Mouse (Mus musculus) forebrain, embryonic 11.5 days (tissue): Measurements from ENCODE around the gene Thsd4. TPM values are rescaled to one million over a fixed set of nuclear protein-coding genes. Genes with fewer than 3 reads are reported as not detected.

ENCODE experiments used
- ATAC-seq: fragments of 200-750 bp; cut with Nextera tagmentation; replicated peaks from 2 replicates; pipeline ENCODE4 v1.8.0; 2017; ENCODE audit warnings: moderate TSS enrichment; ENCODE audit not compliant: low FRiP score
- DNase-seq: peaks from one replicate; pipeline ENCODE4 v3.0.0-alpha.2; 2017; ENCODE audit warnings: low spot score
- H3K27ac ChIP-seq: fragments of 300-500 bp; sonication (generic); 2 replicates; pipeline ENCODE4 v1.5.1; 2014; ENCODE audit warnings: low read depth, low read length
- H3K27me3 ChIP-seq: fragments of 300-500 bp; sonication (generic); 2 replicates; pipeline ENCODE4 v1.6.1; 2014; ENCODE audit warnings: mild to moderate bottlenecking, low read length, mixed read lengths; ENCODE audit not compliant: control insufficient read depth, insufficient read depth
- H3K36me3 ChIP-seq: fragments of 300-500 bp; sonication (generic); 2 replicates; pipeline ENCODE4 v1.6.1; 2014; ENCODE audit warnings: mild to moderate bottlenecking, low read length, moderate library complexity, mixed read lengths; ENCODE audit not compliant: control insufficient read depth, insufficient read depth
- H3K4me1 ChIP-seq: fragments of 300-500 bp; sonication (generic); replicated peaks from 2 replicates; pipeline ENCODE4 v1.6.1; 2014; ENCODE audit warnings: low read length, mixed read lengths; ENCODE audit not compliant: control insufficient read depth, insufficient read depth
- H3K4me2 ChIP-seq: fragments of 300-500 bp; sonication (generic); 2 replicates; pipeline ENCODE4 v1.6.1; 2014; ENCODE audit warnings: low read depth, mild to moderate bottlenecking, low read length, moderate library complexity, mixed read lengths; ENCODE audit not compliant: severe bottlenecking
- H3K4me3 ChIP-seq: fragments of 300-500 bp; sonication (generic); 2 replicates; pipeline ENCODE4 v1.5.1; 2014; ENCODE audit warnings: low read depth, low read length
- H3K9ac ChIP-seq: fragments of 300-500 bp; sonication (generic); 2 replicates; pipeline ENCODE4 v1.6.1; 2014; ENCODE audit warnings: low read length
- H3K9me3 ChIP-seq: fragments of 300-500 bp; sonication (generic); 2 replicates; pipeline ENCODE4 v1.6.1; 2016; ENCODE audit warnings: low read length, mixed read lengths; ENCODE audit not compliant: control insufficient read depth
- WGBS: fragments of 180-500 bp; shearing (Covaris S2); extraction: QIAGEN DNeasy Blood & Tissue Kit; methylation state at CpG from one replicate; pipeline ENCODE4 v1.1.7; 2014; 5-methylcytosine and 5-hydroxymethylcytosine counted together
- polyA plus RNA-seq: library from polyadenylated mRNA; unstranded; fragments of >200 nt; fragmentation: Nextera tagmentation; extraction: Ambion mirVana; gene quantifications from 2 replicates; pipeline ENCODE4 v1.2.1, GENCODE M21; 2014

Gene Thsd4
- polyA plus RNA-seq, result 4.2 and 4.6 TPM in 2 replicates

DNA sequence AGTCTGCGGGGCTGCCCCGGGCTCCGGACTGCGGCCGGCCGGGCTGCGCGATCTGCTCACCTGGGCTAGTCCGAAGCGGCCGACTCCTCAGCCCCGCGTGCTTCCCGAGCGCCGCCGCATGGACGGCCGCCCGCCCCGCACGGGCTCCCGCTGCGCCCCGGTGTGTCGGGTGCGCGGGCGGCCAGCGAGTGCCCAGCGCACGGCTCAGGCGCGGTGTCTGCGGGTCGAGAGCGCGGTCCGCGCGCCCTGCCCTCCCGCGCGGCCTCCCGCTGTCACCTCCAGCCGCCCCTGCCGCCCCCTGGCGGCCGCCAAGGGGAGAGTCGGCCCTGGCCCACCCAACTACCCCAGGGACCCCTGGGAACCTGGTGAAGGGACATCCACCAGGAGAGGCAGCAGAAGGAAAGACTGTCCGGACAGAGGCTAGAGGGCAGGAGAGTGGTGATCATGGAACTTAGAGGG is at the start of gene Thsd4:
Gene Thsd4, minus strand, starts transcription at position 241 of the 459 bp plus-strand sequence.
- Histone ChIP-seq H3K27ac (no peak within 1 kb of the TSS), H3K4me1 (peaks cover 8% of the 10 kb centered on the region; the same call in 1 of the 2 replicates), H3K27me3 (peaks cover 11% of the 10 kb centered on the region), H3K4me2 (peak within 1 kb of the TSS; percentile 82), H3K9me3 (no peaks in the 10 kb centered on the region), H3K9ac (peak within 1 kb of the TSS; percentile 63), H3K4me3 (peak within 1 kb of the TSS; percentile 57), H3K36me3 (no peaks in the 10 kb centered on the region)
- peak; percentile 39 for ATAC-seq
- under 1% methylated on average over 51 of the region's 51 CpGs for WGBS
- DNase-seq, result peak; percentile 85

DNA sequence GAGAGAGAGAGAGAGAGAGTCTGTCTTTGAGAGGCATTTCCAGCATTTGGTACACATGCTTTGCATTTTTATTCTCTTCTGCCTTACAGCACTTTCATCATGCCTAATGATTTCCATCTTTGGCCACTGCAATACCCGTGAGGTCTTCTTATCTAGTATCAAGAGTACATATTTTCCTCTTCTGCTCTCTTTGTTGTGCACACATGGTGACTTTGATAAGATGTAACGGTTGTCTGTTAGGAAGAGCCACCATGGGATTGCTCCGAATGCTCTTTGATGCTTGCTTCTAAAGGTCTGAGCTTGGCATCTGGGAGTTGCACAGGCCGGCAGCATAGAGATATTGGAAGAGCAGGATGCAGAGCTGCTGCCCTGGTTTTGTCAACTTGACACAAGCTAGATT is 49.2 kb upstream of the Thsd4 start:
- no peaks in the 10 kb centered on the region for H3K27me3 ChIP-seq
- DNase-seq (no peak), ATAC-seq (no peak)
- no peaks in the 10 kb centered on the region for H3K4me1 ChIP-seq
- peaks cover 2% of the 10 kb centered on the region; the same call in 1 of the 2 replicates for H3K9me3 ChIP-seq
- H3K4me3 ChIP-seq, result no peak overlapping the region
- H3K27ac ChIP-seq, result no peak overlapping the region
- H3K36me3 ChIP-seq, result no peaks in the 10 kb centered on the region
- 88% methylated on average over 4 of the region's 4 CpGs for WGBS
- H3K4me2 ChIP-seq, result no peak overlapping the region
- no peak overlapping the region for H3K9ac ChIP-seq

DNA sequence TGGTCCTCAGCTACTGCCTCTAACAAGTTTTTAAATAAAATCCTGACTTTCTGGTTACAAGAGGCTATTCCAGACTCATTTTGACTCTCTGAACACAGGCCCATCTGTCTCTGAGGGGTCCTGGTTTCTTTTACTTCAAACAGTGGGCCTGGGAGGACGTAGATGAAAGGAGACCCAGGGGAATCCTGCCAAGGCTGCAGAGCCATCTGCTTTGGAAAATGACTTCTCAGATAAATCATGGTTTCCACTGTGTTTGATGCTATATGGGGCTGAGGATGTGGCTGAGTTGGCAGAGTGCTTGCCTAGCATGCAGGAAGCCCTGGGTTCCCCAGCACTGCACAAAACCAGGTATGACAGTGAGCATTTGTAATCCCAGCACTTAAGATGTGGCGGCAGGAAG is 47.5 kb upstream of the Thsd4 start:
- no peak overlapping the region for H3K27ac ChIP-seq
- H3K36me3 ChIP-seq, result no peaks in the 10 kb centered on the region
- no peak overlapping the region for H3K4me3 ChIP-seq
- H3K27me3 ChIP-seq, result no peaks in the 10 kb centered on the region
- H3K4me1 ChIP-seq, result no peaks in the 10 kb centered on the region
- H3K4me2 ChIP-seq, result no peak overlapping the region
- no peak overlapping the region for H3K9ac ChIP-seq
- ATAC-seq (no peak), DNase-seq (no peak)
- H3K9me3 ChIP-seq, result peaks cover 2% of the 10 kb centered on the region; the same call in 1 of the 2 replicates
- 84% methylated on average over 2 of the region's 2 CpGs for WGBS

DNA sequence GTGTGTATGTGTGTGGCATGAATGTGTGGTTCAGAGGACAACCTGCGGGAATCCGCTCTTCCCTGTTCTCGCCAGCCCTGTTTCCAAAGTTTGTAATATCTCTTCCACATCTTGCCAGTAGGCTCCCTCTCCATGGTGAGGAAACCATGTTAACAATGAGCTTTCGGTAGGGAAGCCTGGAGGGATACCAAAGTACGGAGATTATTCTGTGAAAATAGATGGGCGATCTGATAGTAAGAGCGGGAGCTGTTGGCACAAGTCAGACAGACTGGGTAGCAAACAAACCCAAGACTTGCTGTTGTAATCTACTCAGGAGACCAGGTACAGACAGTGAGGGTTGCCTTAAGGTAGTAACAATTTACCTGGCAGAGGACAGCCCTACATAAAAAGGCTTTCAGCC is 42.0 kb upstream of the Thsd4 start:
- Histone ChIP-seq H3K36me3 (no peaks in the 10 kb centered on the region), H3K4me1 (no peaks in the 10 kb centered on the region), H3K27ac (no peak overlapping the region), H3K4me2 (no peak overlapping the region), H3K9ac (no peak overlapping the region), H3K9me3 (no peaks in the 10 kb centered on the region), H3K27me3 (no peaks in the 10 kb centered on the region), H3K4me3 (no peak overlapping the region)
- DNase-seq, result no peak
- ATAC-seq, result no peak
- WGBS, result 97% methylated on average over 7 of the region's 7 CpGs

DNA sequence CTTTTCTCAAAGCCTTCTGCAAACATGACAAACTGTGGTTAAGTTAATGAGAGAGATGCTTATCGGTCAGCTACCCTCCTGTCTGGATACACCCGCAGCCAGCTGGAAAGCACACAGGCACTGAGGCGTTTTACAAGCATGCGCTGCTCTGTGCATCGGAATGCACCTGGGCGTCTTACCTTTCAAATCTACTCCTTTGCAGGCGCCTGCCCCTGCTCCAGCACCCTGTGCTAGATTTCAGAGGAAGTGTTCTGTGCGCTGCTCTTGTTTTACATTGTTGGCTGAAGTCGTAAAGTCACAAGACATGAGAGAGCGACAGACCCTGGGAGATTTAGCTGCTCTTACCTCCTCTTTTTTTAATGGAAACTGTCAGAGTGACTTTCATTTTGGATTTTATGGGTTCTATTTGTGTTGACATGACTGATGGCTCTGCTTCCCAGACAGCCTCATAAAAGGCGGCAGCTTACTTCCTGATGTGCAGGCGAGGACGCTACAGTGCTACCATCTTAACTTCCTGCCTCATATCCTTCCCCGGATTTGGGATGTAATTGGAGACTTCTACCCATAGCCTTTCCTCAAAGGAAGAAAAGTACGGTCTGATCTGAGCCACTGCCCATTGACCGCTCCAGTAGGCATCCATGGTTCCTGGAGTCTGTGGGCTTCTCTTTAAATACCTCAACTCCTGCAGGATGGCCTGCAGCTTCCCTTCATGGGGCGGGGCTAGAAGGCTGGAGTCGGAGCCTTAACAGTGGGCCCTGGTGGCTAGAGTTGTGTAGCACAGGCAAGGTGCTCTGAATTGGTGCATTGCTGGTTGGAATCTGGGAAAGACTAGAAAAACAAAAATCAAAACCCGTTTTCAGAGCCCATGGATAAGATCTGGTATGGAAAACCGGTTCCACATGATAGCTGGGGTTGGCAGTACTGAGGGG is 40.9 kb upstream of the Thsd4 start:
- H3K27ac ChIP-seq, result no peak overlapping the region
- DNase-seq (no peak), ATAC-seq (no peak)
- no peak overlapping the region for H3K4me3 ChIP-seq
- no peaks in the 10 kb centered on the region for H3K36me3 ChIP-seq
- H3K27me3 ChIP-seq, result no peaks in the 10 kb centered on the region
- no peak overlapping the region for H3K4me2 ChIP-seq
- WGBS, result 78% methylated on average over 20 of the region's 20 CpGs
- H3K9ac ChIP-seq, result no peak overlapping the region
- no peaks in the 10 kb centered on the region for H3K9me3 ChIP-seq
- no peaks in the 10 kb centered on the region for H3K4me1 ChIP-seq

DNA sequence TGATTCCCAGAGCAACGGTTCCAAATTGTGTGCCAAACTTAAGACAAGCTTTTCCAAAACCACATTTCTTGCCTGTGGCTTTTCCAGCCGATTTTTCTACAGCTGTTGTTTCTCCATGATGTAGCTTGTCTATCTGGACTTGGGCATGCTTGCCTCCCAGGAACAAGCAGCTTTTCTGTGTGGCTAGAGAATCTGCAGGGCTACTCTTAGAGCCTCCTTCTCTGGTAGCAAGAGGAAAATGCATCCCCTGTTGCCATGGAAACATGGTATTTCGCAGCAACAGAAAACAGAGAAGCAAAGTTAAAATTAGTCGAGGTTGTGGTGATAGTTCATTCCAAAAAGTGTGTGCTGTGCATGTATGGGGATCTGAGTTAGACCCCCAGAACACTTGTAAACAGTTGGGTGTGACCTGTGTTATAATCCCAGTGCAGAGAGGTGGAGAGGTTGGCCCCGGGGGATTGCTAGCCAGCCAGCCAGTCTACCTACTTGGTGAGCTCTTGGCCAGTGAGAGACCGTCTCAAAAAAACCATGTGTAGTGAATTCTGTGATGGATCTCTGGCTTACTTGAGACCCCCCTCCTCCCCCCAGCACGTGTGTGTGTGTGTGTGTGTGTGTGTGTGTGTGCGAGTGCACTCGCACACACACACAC is 39.9 kb upstream of the Thsd4 start:
- no peaks in the 10 kb centered on the region for H3K9me3 ChIP-seq
- no peak overlapping the region for H3K4me3 ChIP-seq
- H3K27me3 ChIP-seq, result no peaks in the 10 kb centered on the region
- H3K27ac ChIP-seq, result no peak overlapping the region
- H3K4me2 ChIP-seq, result no peak overlapping the region
- H3K4me1 ChIP-seq, result no peaks in the 10 kb centered on the region
- 72% methylated on average over 9 of the region's 9 CpGs for WGBS
- no peaks in the 10 kb centered on the region for H3K36me3 ChIP-seq
- ATAC-seq (no peak), DNase-seq (no peak)
- H3K9ac ChIP-seq, result no peak overlapping the region

DNA sequence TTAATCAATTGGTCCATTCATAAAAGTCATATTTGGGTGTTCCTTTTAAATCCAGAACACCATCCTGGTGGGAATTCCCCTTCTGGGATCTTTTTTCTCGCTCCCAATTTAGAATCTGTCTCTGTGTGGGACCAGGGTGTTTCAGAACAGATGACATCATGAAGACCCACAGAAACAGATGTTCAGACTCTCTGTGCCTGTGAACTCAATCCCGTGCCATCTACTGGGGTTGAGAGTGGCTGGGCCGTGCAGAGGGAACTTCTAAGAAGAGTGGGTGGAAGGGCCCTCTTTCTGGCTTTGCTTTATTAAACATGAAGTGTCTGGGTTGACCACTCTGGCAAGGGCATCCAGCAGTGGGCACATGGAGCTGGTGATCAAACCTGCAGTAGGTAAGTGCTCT is 36.7 kb upstream of the Thsd4 start:
- Histone ChIP-seq H3K9me3 (no peaks in the 10 kb centered on the region), H3K27me3 (no peaks in the 10 kb centered on the region), H3K4me2 (no peak overlapping the region), H3K4me3 (no peak overlapping the region), H3K9ac (no peak overlapping the region), H3K4me1 (no peaks in the 10 kb centered on the region), H3K27ac (no peak overlapping the region), H3K36me3 (no peaks in the 10 kb centered on the region)
- ATAC-seq (no peak), DNase-seq (no peak)
- 84% methylated on average over 3 of the region's 3 CpGs for WGBS

DNA sequence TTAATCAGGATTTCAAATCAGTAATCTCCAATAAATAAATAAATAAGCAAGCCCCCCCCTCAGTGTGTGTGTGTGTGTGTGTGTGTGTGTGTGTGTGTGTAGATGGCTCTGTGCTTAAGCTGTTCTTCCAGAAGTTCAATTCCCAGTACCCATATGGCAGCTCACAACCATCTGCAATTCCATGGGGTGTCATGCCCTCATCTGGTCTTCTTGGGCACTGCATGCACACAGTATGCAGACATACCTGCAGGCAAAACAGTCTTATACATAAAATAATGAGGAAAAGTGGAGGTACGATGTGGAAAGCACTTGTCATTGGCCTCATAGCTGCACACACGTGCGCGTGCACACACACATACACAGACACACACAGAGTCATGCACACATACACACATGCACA is 29.4 kb upstream of the Thsd4 start:
- Histone ChIP-seq H3K4me1 (no peaks in the 10 kb centered on the region), H3K9me3 (no peaks in the 10 kb centered on the region), H3K4me3 (no peak overlapping the region), H3K27me3 (no peaks in the 10 kb centered on the region), H3K4me2 (no peak overlapping the region), H3K36me3 (no peaks in the 10 kb centered on the region), H3K27ac (no peak overlapping the region), H3K9ac (no peak overlapping the region)
- ATAC-seq (no peak), DNase-seq (no peak)
- WGBS, result 86% methylated on average over 4 of the region's 4 CpGs
